Mouse (Mus musculus) mouse embryonic stem cell (cell line): ENCODE data around the gene Eng.

Source experiments
- in situ Hi-C, 2 experiments: fragments of 300-500 bp; cut with MboI; formaldehyde crosslinking; loops; 1 replicate in 1 of 2; 3 replicates in 1 of 2; pipeline ENCODE4 v1.14.3; 2019 to 2020; ENCODE audit warnings: low sequenced_read_pairs in 2 of 2, low pct_unique_long_range_greater_than_20kb in 1 of 2, mixed read lengths in 1 of 2; ENCODE audit not compliant: unreplicated experiment in 1 of 2

Gene Eng

GRCm38 (mm10) chr2:32637778-32638281 lies 8.6 kb upstream of the Eng start:
- in situ Hi-C loops = loop anchor here in 1 of 2 experiments (10.0 kb wide), 1 partner anchor 47 kb away; no protein-coding TSS in a partner anchor

- in situ Hi-C loops = loop anchor here in 1 of 2 experiments (10.0 kb wide), 1 partner anchor 45 kb away; no protein-coding TSS in a partner anchor
These were observed 6.8 kb upstream of the Eng start for GRCm38 (mm10) chr2:32639632-32640031.

- in situ Hi-C loops = no loop called here
These were observed 5.8 kb upstream of the Eng start for GRCm38 (mm10) chr2:32640550-32641051.

GRCm38 (mm10) chr2:32641810-32642209 lies 4.6 kb upstream of the Eng start:
- in situ Hi-C loops = no loop called here

- in situ Hi-C loops = no loop called here
These were observed 3.6 kb upstream of the Eng start for GRCm38 (mm10) chr2:32642813-32643212.

GRCm38 (mm10) chr2:32644083-32644482 lies 2.3 kb upstream of the Eng start:
- in situ Hi-C loops = no loop called here

- in situ Hi-C loops = no loop called here
These were observed 1.5 kb upstream of the Eng start for GRCm38 (mm10) chr2:32644799-32645475.

GRCm38 (mm10) chr2:32645647-32646046 lies 748 bp upstream of the Eng start:
- in situ Hi-C loops = no loop called here

GRCm38 (mm10) chr2:32647366-32647765 lies 971 bp downstream of the Eng start:
- in situ Hi-C loops = no loop called here

- in situ Hi-C loops = no loop called here
These were observed 7.4 kb downstream of the Eng start for GRCm38 (mm10) chr2:32653764-32654163.

- in situ Hi-C loops = no loop called here
These were observed 8.5 kb downstream of the Eng start for GRCm38 (mm10) chr2:32654743-32655393.

GRCm38 (mm10) chr2:32655394-32655744 lies 9.0 kb downstream of the Eng start:
- in situ Hi-C loops = no loop called here

- in situ Hi-C loops = no loop called here
These were observed 9.4 kb downstream of the Eng start for GRCm38 (mm10) chr2:32655826-32656225.

- in situ Hi-C loops = no loop called here
These were observed 12.5 kb downstream of the Eng start for GRCm38 (mm10) chr2:32658873-32659272.

- in situ Hi-C loops = no loop called here
These were observed 15.2 kb downstream of the Eng start for GRCm38 (mm10) chr2:32661509-32662107.

- in situ Hi-C loops = no loop called here
These were observed 15.9 kb downstream of the Eng start for GRCm38 (mm10) chr2:32662291-32662690.

GRCm38 (mm10) chr2:32665345-32665744 lies 18.9 kb downstream of the Eng start:
- in situ Hi-C loops = no loop called here

- in situ Hi-C loops = no loop called here
These were observed 19.5 kb downstream of the Eng start for GRCm38 (mm10) chr2:32665853-32666252.

GRCm38 (mm10) chr2:32667775-32668174 lies 21.4 kb downstream of the Eng start:
- in situ Hi-C loops = no loop called here
